Mouse (Mus musculus) CH12.LX (cell line): ENCODE measurements around the gene Znrd1. TPM values are rescaled to one million over a fixed set of nuclear protein-coding genes. Genes with fewer than 3 reads are reported as not detected.

Experiments
- DNase-seq: peaks from one replicate; pipeline ENCODE4 v3.0.0-alpha.2; 2013; ENCODE audit errors: extremely low read depth
- H3K27ac ChIP-seq: 2 replicates; pipeline ENCODE4 v1.5.1; 2012; ENCODE audit warnings: low read depth, mild to moderate bottlenecking, control low read depth, moderate library complexity; ENCODE audit not compliant: insufficient read depth
- H3K27me3 ChIP-seq: replicated peaks from 2 replicates; pipeline ENCODE3; 2012; ENCODE audit warnings: inconsistent platforms
- H3K36me3 ChIP-seq, 2 experiments: replicated peaks in 1 of 2; 2 replicates each; pipeline versions ENCODE3 to v1.6.1; 2012; ENCODE audit warnings: inconsistent platforms in 1 of 2, low read length in 1 of 2, mild to moderate bottlenecking in 1 of 2, mixed read lengths in 1 of 2, moderate library complexity in 1 of 2; ENCODE audit not compliant: control insufficient read depth in 1 of 2, insufficient read depth in 1 of 2
- H3K4me1 ChIP-seq, 2 experiments: 2 replicates each; pipeline ENCODE4 v1.6.1; 2012; ENCODE audit warnings: inconsistent platforms in 1 of 2, moderate library complexity in 1 of 2; ENCODE audit not compliant: insufficient read depth in 2 of 2, control insufficient read depth in 1 of 2
- H3K4me2 ChIP-seq: 2 replicates; pipeline ENCODE4 v1.6.1; 2012; ENCODE audit warnings: low read depth, mild to moderate bottlenecking, control low read depth; ENCODE audit not compliant: poor library complexity, insufficient read depth, severe bottlenecking
- H3K4me3 ChIP-seq, 3 experiments: fragments of 150-350 bp in 1 of 3; sonication (generic) in 1 of 3; replicated peaks in 1 of 3; 2 replicates each; pipeline versions ENCODE3 to v1.5.1; 2011 to 2012; ENCODE audit warnings: low read depth in 2 of 3, low read length in 2 of 3, mild to moderate bottlenecking in 2 of 3, moderate library complexity in 2 of 3, control low read depth in 1 of 3, improper control_type of control experiment in 1 of 3, inconsistent platforms in 1 of 3, mixed read lengths in 1 of 3; ENCODE audit not compliant: poor library complexity in 1 of 3
- H3K79me2 ChIP-seq: replicated peaks from 2 replicates; pipeline ENCODE4 v1.6.1; 2012; ENCODE audit warnings: mild to moderate bottlenecking, moderate library complexity; ENCODE audit not compliant: control insufficient read depth, poor library complexity, insufficient read depth, severe bottlenecking; ENCODE audit errors: extremely low read depth
- H3K9ac ChIP-seq: 2 replicates; pipeline ENCODE4 v1.6.1; 2012; ENCODE audit warnings: low read depth, mild to moderate bottlenecking, control low read depth, moderate library complexity; ENCODE audit not compliant: insufficient read depth
- H3K9me3 ChIP-seq: replicated peaks from 2 replicates; pipeline ENCODE3; 2012; ENCODE audit warnings: low read length, inconsistent platforms, mixed read lengths
- CHD1 ChIP-seq: IDR thresholded peaks from 2 replicates; pipeline ENCODE4 v1.6.1; 2012; ENCODE audit warnings: low read depth, low read length, improper control_type of control experiment, inconsistent platforms
- CHD2 ChIP-seq: IDR thresholded peaks from 2 replicates; pipeline ENCODE4 v1.6.1; 2011; ENCODE audit warnings: low read length, improper control_type of control experiment
- EP300 ChIP-seq: IDR thresholded peaks from 2 replicates; pipeline ENCODE4 v1.6.1; 2011; ENCODE audit warnings: low read length, improper control_type of control experiment
- ETS1 ChIP-seq: conservative IDR thresholded peaks from 2 replicates; pipeline ENCODE4 v1.6.1; 2012; ENCODE audit warnings: low read depth, mild to moderate bottlenecking, inconsistent platforms, low read length, improper control_type of control experiment, moderate library complexity
- GABPA ChIP-seq: IDR thresholded peaks from 2 replicates; pipeline ENCODE4 v1.6.1; 2012; ENCODE audit warnings: low read depth, low read length, improper control_type of control experiment, inconsistent platforms; ENCODE audit not compliant: insufficient replicate concordance
- IRF4 ChIP-seq: IDR thresholded peaks from 2 replicates; pipeline ENCODE4 v1.6.1; 2014; ENCODE audit warnings: low read depth, mild to moderate bottlenecking, inconsistent platforms, low read length, improper control_type of control experiment
- JUND ChIP-seq: conservative IDR thresholded peaks from 2 replicates; pipeline ENCODE4 v1.6.1; 2011; ENCODE audit warnings: low read depth, low read length, improper control_type of control experiment
- MEF2A ChIP-seq: IDR thresholded peaks from 2 replicates; pipeline ENCODE4 v1.6.1; 2014; ENCODE audit warnings: low read depth, mild to moderate bottlenecking, inconsistent platforms, low read length, improper control_type of control experiment, borderline replicate concordance
- MXI1 ChIP-seq: IDR thresholded peaks from 2 replicates; pipeline ENCODE4 v1.6.1; 2011; ENCODE audit warnings: mild to moderate bottlenecking, low read depth, low read length, improper control_type of control experiment
- MYC ChIP-seq: IDR thresholded peaks from 2 replicates; pipeline ENCODE4 v1.6.1; 2011; ENCODE audit warnings: low read depth, mild to moderate bottlenecking, improper control_type of control experiment, low read length
- NRF1 ChIP-seq: IDR thresholded peaks from 2 replicates; pipeline ENCODE4 v1.6.1; 2014; ENCODE audit warnings: low read depth, mild to moderate bottlenecking, inconsistent platforms, low read length, improper control_type of control experiment, moderate library complexity
- POLR2A ChIP-seq: IDR thresholded peaks from 2 replicates; pipeline ENCODE4 v1.6.1; 2011; ENCODE audit warnings: low read depth, mild to moderate bottlenecking, improper control_type of control experiment, low read length
- RAD21 ChIP-seq: IDR thresholded peaks from 2 replicates; pipeline ENCODE4 v1.6.1; 2011; ENCODE audit warnings: low read depth, mild to moderate bottlenecking, low read length, improper control_type of control experiment, moderate library complexity
- RCOR1 ChIP-seq: conservative IDR thresholded peaks from 2 replicates; pipeline ENCODE4 v1.6.1; 2012; ENCODE audit warnings: low read depth, mild to moderate bottlenecking, inconsistent platforms, low read length, improper control_type of control experiment
- SMC3 ChIP-seq: IDR thresholded peaks from 2 replicates; pipeline ENCODE4 v1.6.1; 2011; ENCODE audit warnings: low read depth, low read length, improper control_type of control experiment
- TBP ChIP-seq: conservative IDR thresholded peaks from 2 replicates; pipeline ENCODE4 v1.6.1; 2011; ENCODE audit warnings: low read depth, low read length, improper control_type of control experiment
- UBTF ChIP-seq: IDR thresholded peaks from 2 replicates; pipeline ENCODE4 v1.6.1; 2012; ENCODE audit warnings: low read depth, mild to moderate bottlenecking, inconsistent platforms, low read length, improper control_type of control experiment, moderate library complexity
- ZC3H11A ChIP-seq: IDR thresholded peaks from 2 replicates; pipeline ENCODE4 v1.6.1; 2012; ENCODE audit warnings: low read depth, mild to moderate bottlenecking, inconsistent platforms, low read length, improper control_type of control experiment
- ZKSCAN1 ChIP-seq: IDR thresholded peaks from 2 replicates; pipeline ENCODE4 v1.6.1; 2012; ENCODE audit warnings: low read depth, inconsistent platforms, low read length, improper control_type of control experiment, borderline replicate concordance
- ZNF384 ChIP-seq: IDR thresholded peaks from 2 replicates; pipeline ENCODE4 v1.6.1; 2012; ENCODE audit warnings: low read depth, low read length, improper control_type of control experiment, inconsistent platforms
- dilution Hi-C: fragments of 300-500 bp; cut with MboI; formaldehyde crosslinking; loops from 2 replicates; pipeline ENCODE4 v1.14.3; 2020; ENCODE audit warnings: low sequenced_read_pairs; ENCODE audit not compliant: extremely low pct_unique_long_range_greater_than_20kb, extremely low pct_ligation_motif_present
- in situ Hi-C: fragments of 300-500 bp; cut with MboI; formaldehyde crosslinking; loops from 3 replicates; pipeline ENCODE4 v1.14.3; 2019; ENCODE audit warnings: low sequenced_read_pairs, low pct_ligation_motif_present, low pct_unique_long_range_greater_than_20kb, mixed read lengths
- polyA plus RNA-seq: library from polyadenylated mRNA; unstranded; fragments of >175 nt; gene quantifications from 2 replicates; pipeline ENCODE4 v1.2.1, GENCODE M21; 2012; ENCODE audit warnings: low read depth; ENCODE audit not compliant: insufficient read length
- total RNA-seq, 2 experiments: library from RNA; depleted of rRNA; stranded (reverse); fragments of 300-350 nt in 1 of 2; fragments of >200 nt in 1 of 2; gene quantifications; 2 replicates each; pipeline ENCODE4 v1.2.3; 2012 to 2014

Gene Znrd1
- total and polyA plus RNA-seq, 3 experiments: 66.8 to 98.1 (median 66.9) TPM

GRCm38 (mm10) chr17:36972791-36973190, 14.4 kb upstream of the Znrd1 start:
- Histone ChIP-seq H3K4me1 (peaks cover 0 to 9% of the 10 kb centered on the region in 2 experiments; a peak in 2 of 4 replicates), H3K4me2 (no peak overlapping the region), H3K9me3 (no peaks in the 10 kb centered on the region), H3K9ac (no peak overlapping the region), H3K79me2 (no peaks in the 10 kb centered on the region), H3K27me3 (no peaks in the 10 kb centered on the region), H3K4me3 (no peak overlapping the region), H3K27ac (no peak overlapping the region), H3K36me3 (no peaks in the 10 kb centered on the region)
- dilution Hi-C loops (no loop called here), in situ Hi-C loops (no loop called here)
- TF ChIP-seq SMC3 (no peak), MXI1 (no peak), JUND (no peak), POLR2A (no peak)
- DNase-seq: no peak

GRCm38 (mm10) chr17:36971172-36971850, 13.0 kb upstream of the Znrd1 start:
- no peak for DNase-seq
- Histone ChIP-seq H3K4me1 (peaks cover 0 to 11% of the 10 kb centered on the region in 2 experiments; a peak in 2 of 4 replicates), H3K79me2 (no peaks in the 10 kb centered on the region), H3K27ac (no peak overlapping the region), H3K27me3 (no peaks in the 10 kb centered on the region), H3K9me3 (no peaks in the 10 kb centered on the region), H3K9ac (no peak overlapping the region), H3K36me3 (no peaks in the 10 kb centered on the region), H3K4me2 (no peak overlapping the region), H3K4me3 (no peak overlapping the region)
- TF ChIP-seq EP300 (0 out of 2 replicates have a peak, but pooled peaks have one; percentile 18), ZC3H11A (no peak)
- in situ Hi-C loops: no loop called here
- dilution Hi-C loops: no loop called here

GRCm38 (mm10) chr17:36970316-36970890, 12.0 kb upstream of the Znrd1 start:
- H3K27ac ChIP-seq: no peak overlapping the region
- no peaks in the 10 kb centered on the region for H3K79me2 ChIP-seq
- peaks cover 0 to 5% of the 10 kb centered on the region in 2 experiments for H3K36me3 ChIP-seq
- no peak for DNase-seq
- TF ChIP-seq EP300 (no peak), UBTF (no peak), RAD21 (no peak), MEF2A (no peak), TBP (no peak), NRF1 (no peak), GABPA (no peak), CHD1 (no peak), IRF4 (no peak), ZKSCAN1 (no peak), CHD2 (no peak), RCOR1 (no peak), ZC3H11A (no peak), MYC (no peak), JUND (no peak), ZNF384 (no peak), ETS1 (no peak)
- H3K9ac ChIP-seq: no peak overlapping the region
- H3K27me3 ChIP-seq: no peaks in the 10 kb centered on the region
- peaks cover 0 to 11% of the 10 kb centered on the region in 2 experiments; a peak in 2 of 4 replicates for H3K4me1 ChIP-seq
- H3K4me3 ChIP-seq: no peak overlapping the region
- H3K4me2 ChIP-seq: no peak overlapping the region
- dilution Hi-C loops: no loop called here
- in situ Hi-C loops: no loop called here
- H3K9me3 ChIP-seq: no peaks in the 10 kb centered on the region
